Mouse (Mus musculus) stomach, postnatal 0 days (tissue): ENCODE results near the gene Cacng6.

ENCODE experiments used
- CTCF ChIP-seq: IDR thresholded peaks from 2 replicates; pipeline ENCODE4 v1.5.1; 2016; ENCODE audit warnings: antibody characterized with exemption, low read depth, mild to moderate bottlenecking, moderate library complexity
- EP300 ChIP-seq: optimal IDR thresholded peaks from 2 replicates; pipeline ENCODE3; 2016; ENCODE audit warnings: antibody characterized with exemption

DNA sequence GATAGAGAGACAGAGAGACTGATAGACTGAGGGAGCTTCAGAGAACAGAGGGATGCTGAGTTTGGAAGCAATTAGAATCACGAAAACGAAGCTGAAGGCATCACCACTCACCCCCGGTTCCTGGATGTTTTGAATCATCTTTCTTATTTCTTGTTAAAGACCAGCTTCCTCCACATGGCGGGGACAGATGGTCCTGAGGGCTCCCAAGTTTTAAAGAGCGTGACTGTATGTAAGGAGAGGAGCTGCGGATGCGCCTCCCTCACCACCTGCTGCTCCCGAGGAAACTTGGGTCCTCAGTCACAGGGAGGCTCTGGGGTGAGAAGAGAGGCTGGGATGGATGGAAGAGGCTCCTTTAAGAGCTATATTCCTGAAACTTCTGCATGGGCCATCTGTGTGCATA is 36.3 kb downstream of the Cacng6 start:
- TF ChIP-seq CTCF (no peak), EP300 (no peak)
